Mouse (Mus musculus): ENCODE results near the gene Nckap5. TPM values are rescaled to one million over a fixed set of nuclear protein-coding genes. Genes with fewer than 3 reads are reported as not detected.
A peak's percentile ranks its signal among the peaks of the same experiment; 100 is the strongest.

Nckap5 gene
- polyA plus RNA-seq, 1 experiment: 3.1 TPM

DNA sequence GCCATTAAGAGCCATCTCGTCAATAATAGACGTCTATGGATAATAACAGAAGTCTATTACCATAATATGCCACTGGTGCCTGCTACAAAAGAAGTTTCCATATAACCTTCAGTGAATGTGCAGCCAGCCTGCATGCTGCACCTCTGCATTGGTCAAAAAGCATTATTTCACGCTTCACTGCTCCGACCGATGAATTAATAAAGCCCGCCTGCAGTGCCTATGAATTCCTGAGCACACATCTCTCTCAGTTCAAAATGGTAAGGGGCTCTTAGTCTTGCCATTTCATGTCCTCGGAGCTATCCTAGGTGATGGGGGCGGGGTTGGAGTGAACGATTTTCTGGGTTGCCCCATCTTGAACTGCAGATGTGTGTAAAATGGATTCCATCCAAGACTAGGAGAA is 256.3 kb downstream of the Nckap5 start:
- no peaks in the 10 kb centered on the region for H3K36me3 ChIP-seq (ENCODE audit: control insufficient read depth, insufficient read depth, low read length)
- H3K27ac ChIP-seq (ENCODE audit: insufficient read depth, low read depth, low read length): no peak overlapping the region
- H3K4me1 ChIP-seq (ENCODE audit: control insufficient read depth, insufficient read depth, low read length): peaks cover 3% of the 10 kb centered on the region
- 66% methylated on average over 9 of the region's 9 CpGs for whole genome bisulfite sequencing
- TF ChIP-seq CTCF (conservative IDR thresholded peaks at IDR 0.05; ENCODE audit: insufficient read depth, insufficient read length, low read depth, low read length) (no peak), POLR2A (IDR thresholded peaks at IDR 0.05; ENCODE audit: low read depth, low read length) (no peak)
- H3K4me3 ChIP-seq (ENCODE audit: insufficient read depth, low read depth, low read length): no peak overlapping the region
- DNase-seq: no peak
- no peaks in the 10 kb centered on the region for H3K27me3 ChIP-seq (replicated peaks; ENCODE audit: control insufficient read depth, insufficient read depth, low read length)

DNA sequence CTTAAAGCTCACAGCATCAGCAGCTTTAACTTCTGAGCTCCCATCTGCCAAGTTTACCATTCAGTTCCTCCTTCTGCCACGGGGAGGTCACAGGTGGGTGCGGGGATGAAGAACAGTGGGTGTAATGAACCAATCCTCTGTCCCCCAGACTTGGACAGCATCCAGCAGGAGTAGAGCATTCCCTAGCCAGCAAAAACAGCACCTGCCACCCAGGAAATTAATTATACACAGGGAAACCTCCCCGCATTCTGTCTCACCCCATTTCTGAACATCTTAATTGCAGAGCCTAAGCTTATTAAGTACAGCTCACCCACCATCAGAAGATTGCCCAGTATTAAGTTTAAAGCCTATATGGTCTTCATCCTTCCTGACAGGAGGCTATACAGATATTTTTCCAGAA is 256.9 kb downstream of the Nckap5 start:
- Histone ChIP-seq H3K27ac (ENCODE audit: insufficient read depth, low read depth, low read length) (no peak overlapping the region), H3K4me3 (ENCODE audit: insufficient read depth, low read depth, low read length) (no peak overlapping the region), H3K4me1 (ENCODE audit: control insufficient read depth, insufficient read depth, low read length) (peaks cover 3% of the 10 kb centered on the region), H3K27me3 (replicated peaks; ENCODE audit: control insufficient read depth, insufficient read depth, low read length) (no peaks in the 10 kb centered on the region), H3K36me3 (ENCODE audit: control insufficient read depth, insufficient read depth, low read length) (no peaks in the 10 kb centered on the region)
- 33% methylated on average over 3 of the region's 3 CpGs for WGBS
- DNase-seq: peak; percentile 18
- TF ChIP-seq CTCF (conservative IDR thresholded peaks at IDR 0.05; ENCODE audit: insufficient read depth, insufficient read length, low read depth, low read length): no peak
- TF ChIP-seq POLR2A (IDR thresholded peaks at IDR 0.05; ENCODE audit: low read depth, low read length): no peak

DNA sequence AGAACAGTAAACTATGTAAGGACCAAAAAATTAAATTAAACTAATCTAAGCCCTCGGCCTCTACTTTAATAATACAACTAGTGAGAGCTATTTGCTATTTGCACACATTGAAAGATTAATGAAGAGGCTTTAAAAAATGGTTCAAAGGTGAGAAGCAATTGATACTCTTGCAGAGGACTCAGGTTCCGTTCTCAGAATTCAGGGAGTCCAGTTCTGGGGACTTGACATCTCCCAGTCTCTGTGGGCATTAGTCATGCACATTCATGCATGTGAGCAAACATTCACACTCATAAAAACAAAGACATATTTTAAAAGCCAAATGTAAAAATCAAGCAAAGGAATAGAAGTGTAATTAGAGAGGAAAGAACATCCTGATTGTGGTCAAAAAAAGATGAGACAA is 257.5 kb downstream of the Nckap5 start:
- no peak for TF ChIP-seq CTCF (conservative IDR thresholded peaks at IDR 0.05; ENCODE audit: insufficient read depth, insufficient read length, low read depth, low read length)
- no peak for TF ChIP-seq POLR2A (IDR thresholded peaks at IDR 0.05; ENCODE audit: low read depth, low read length)
- Histone ChIP-seq H3K4me3 (ENCODE audit: insufficient read depth, low read depth, low read length) (no peak overlapping the region), H3K27ac (ENCODE audit: insufficient read depth, low read depth, low read length) (no peak overlapping the region), H3K4me1 (ENCODE audit: control insufficient read depth, insufficient read depth, low read length) (peaks cover 3% of the 10 kb centered on the region), H3K36me3 (ENCODE audit: control insufficient read depth, insufficient read depth, low read length) (no peaks in the 10 kb centered on the region), H3K27me3 (replicated peaks; ENCODE audit: control insufficient read depth, insufficient read depth, low read length) (no peaks in the 10 kb centered on the region)
- no peak for DNase-seq
- 71% methylated on average over 2 of the region's 2 CpGs for WGBS

DNA sequence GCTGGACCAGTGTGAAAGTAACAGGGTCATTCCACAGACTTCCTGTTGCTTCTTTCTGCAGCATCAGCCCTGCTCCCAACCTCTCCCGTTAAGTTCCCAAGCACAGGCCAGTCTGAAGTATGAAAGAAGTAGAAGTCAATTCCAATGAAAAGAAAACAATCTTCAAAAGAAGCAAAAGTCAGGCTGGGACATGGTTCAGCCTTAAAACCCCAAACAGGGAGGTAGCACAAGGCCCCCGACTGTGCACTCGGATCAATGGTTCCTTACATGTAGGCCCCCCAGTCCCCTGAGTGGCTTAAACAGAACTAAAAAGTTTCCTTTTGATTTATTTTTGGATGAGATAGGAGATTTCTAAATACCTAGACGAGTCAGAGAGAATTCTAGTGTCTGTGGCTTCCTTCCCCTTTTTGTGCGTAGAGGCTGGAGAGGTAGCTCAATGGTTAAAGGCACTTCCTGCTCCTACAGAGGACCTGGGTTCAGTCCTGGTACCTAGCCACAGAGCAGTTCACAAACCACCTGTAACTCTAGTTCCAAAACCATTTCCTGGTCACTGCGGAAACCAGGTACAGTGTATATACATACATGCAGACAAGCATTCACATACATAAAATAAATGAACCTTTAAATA is 260.9 kb downstream of the Nckap5 start:
- no peaks in the 10 kb centered on the region for H3K36me3 ChIP-seq (ENCODE audit: control insufficient read depth, insufficient read depth, low read length)
- no peak overlapping the region for H3K4me3 ChIP-seq (ENCODE audit: insufficient read depth, low read depth, low read length)
- 82% methylated on average over 6 of the region's 6 CpGs for WGBS
- H3K4me1 ChIP-seq (ENCODE audit: control insufficient read depth, insufficient read depth, low read length): peaks cover 3% of the 10 kb centered on the region
- TF ChIP-seq CTCF (conservative IDR thresholded peaks at IDR 0.05; ENCODE audit: insufficient read depth, insufficient read length, low read depth, low read length) (no peak), POLR2A (IDR thresholded peaks at IDR 0.05; ENCODE audit: low read depth, low read length) (no peak)
- no peak overlapping the region for H3K27ac ChIP-seq (ENCODE audit: insufficient read depth, low read depth, low read length)
- DNase-seq: no peak
- H3K27me3 ChIP-seq (replicated peaks; ENCODE audit: control insufficient read depth, insufficient read depth, low read length): no peaks in the 10 kb centered on the region

DNA sequence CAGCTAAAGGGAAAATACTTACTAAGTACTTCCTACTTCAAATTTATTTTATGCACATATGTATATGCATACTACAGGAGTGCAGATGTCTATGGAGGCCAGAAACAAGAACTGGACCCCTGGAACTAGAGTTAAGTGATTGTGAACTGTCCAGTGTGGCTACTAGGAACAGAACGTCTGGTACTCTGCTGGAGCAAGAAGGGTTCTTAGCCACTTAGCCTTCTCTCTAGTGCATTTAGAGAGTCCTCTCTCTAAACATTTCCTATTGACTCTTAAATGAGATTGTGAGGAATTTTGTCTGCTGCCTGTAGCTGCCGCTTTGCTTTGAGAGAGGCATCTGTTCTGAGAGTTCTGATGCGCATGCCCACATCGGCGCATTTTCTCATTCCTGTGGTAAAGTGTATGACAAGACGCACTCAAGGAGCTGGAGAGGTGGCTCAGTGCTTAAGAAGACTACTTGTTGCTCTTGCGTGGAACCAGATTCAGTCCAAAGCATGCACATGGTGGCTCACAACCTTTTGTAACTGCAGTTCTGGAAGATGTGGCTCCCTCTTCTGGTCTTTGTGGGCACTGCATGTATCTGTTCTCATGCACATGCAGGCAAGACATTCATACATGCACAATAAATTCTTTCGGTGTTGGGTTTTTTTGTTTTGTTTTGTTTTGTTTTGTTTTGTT is 261.9 kb downstream of the Nckap5 start:
- Histone ChIP-seq H3K27me3 (replicated peaks; ENCODE audit: control insufficient read depth, insufficient read depth, low read length) (no peaks in the 10 kb centered on the region), H3K4me3 (ENCODE audit: insufficient read depth, low read depth, low read length) (no peak overlapping the region), H3K36me3 (ENCODE audit: control insufficient read depth, insufficient read depth, low read length) (no peaks in the 10 kb centered on the region), H3K27ac (ENCODE audit: insufficient read depth, low read depth, low read length) (no peak overlapping the region), H3K4me1 (ENCODE audit: control insufficient read depth, insufficient read depth, low read length) (peaks cover 3% of the 10 kb centered on the region)
- 95% methylated on average over 8 of the region's 8 CpGs for WGBS
- TF ChIP-seq POLR2A (IDR thresholded peaks at IDR 0.05; ENCODE audit: low read depth, low read length) (no peak), CTCF (conservative IDR thresholded peaks at IDR 0.05; ENCODE audit: insufficient read depth, insufficient read length, low read depth, low read length) (peak; percentile 59)
- DNase-seq: peak; percentile 34

DNA sequence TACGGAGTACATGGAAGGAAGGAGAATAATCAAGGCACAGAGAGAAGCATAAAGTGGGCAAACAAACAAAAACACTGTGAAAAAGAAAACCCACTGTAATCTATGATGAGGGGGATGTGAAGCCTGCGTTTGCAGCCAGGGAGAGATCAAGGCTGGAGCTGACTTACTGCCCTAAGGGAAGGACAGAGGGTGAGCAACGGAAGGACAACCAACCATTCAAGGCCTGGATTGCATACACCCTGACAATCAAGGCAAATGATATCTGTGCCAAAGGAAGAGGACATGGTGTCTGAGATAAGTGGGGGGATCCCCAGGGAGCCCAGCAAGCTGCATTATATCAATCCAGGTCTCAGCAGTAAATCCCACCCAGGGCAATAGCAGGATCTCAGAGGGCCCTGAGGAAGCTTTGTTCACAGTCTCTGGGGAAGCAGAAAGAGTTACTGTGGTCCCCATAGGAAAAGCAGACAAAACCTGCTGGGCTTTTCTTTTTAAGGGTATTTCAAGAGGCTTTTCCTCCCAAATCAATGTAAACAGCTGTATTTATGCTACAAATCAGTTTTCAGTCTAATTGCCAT is 265.4 kb downstream of the Nckap5 start:
- Histone ChIP-seq H3K4me1 (ENCODE audit: control insufficient read depth, insufficient read depth, low read length) (no peaks in the 10 kb centered on the region), H3K4me3 (ENCODE audit: insufficient read depth, low read depth, low read length) (no peak overlapping the region), H3K27ac (ENCODE audit: insufficient read depth, low read depth, low read length) (no peak overlapping the region), H3K27me3 (replicated peaks; ENCODE audit: control insufficient read depth, insufficient read depth, low read length) (no peaks in the 10 kb centered on the region), H3K36me3 (ENCODE audit: control insufficient read depth, insufficient read depth, low read length) (no peaks in the 10 kb centered on the region)
- WGBS: 69% methylated on average over 3 of the region's 3 CpGs
- TF ChIP-seq CTCF (conservative IDR thresholded peaks at IDR 0.05; ENCODE audit: insufficient read depth, insufficient read length, low read depth, low read length) (no peak), POLR2A (IDR thresholded peaks at IDR 0.05; ENCODE audit: low read depth, low read length) (no peak)
- DNase-seq: no peak

DNA sequence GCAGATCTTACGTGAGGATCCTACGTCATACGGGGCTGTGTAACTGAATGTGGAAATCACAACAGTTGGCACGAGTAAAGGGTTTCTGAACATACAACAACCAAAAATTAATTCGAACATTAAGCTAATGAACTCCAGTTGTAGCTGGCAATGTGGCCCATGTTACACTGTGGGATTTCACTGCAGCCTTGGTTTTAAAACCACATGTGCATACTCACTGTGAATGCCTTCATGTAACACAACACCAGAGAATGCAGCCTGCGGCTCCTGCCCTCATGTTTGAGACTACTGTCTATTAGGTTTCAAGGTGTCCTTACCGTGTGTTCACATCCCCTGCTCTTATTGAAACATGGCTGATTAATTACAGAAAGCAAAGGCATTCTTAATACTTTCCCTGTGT is 269.7 kb downstream of the Nckap5 start:
- Histone ChIP-seq H3K4me3 (ENCODE audit: insufficient read depth, low read depth, low read length) (no peak overlapping the region), H3K36me3 (ENCODE audit: control insufficient read depth, insufficient read depth, low read length) (no peaks in the 10 kb centered on the region), H3K27me3 (replicated peaks; ENCODE audit: control insufficient read depth, insufficient read depth, low read length) (no peaks in the 10 kb centered on the region), H3K4me1 (ENCODE audit: control insufficient read depth, insufficient read depth, low read length) (no peaks in the 10 kb centered on the region), H3K27ac (ENCODE audit: insufficient read depth, low read depth, low read length) (no peak overlapping the region)
- WGBS: 74% methylated on average over 7 of the region's 7 CpGs
- no peak for DNase-seq
- no peak for TF ChIP-seq POLR2A (IDR thresholded peaks at IDR 0.05; ENCODE audit: low read depth, low read length)
- no peak for TF ChIP-seq CTCF (conservative IDR thresholded peaks at IDR 0.05; ENCODE audit: insufficient read depth, insufficient read length, low read depth, low read length)
